Mouse (Mus musculus) ES-E14 (cell line): ENCODE data around the gene Btrc. TPM values are rescaled to one million over a fixed set of nuclear protein-coding genes. Genes with fewer than 3 reads are reported as not detected.
"Not testable (repeated sequence)": the region's sequence is repeated elsewhere in the genome, so short reads cannot be mapped to it uniquely, and the experiment has no call there.

Experiments
- DNase-seq: peaks from one replicate; pipeline ENCODE4 v3.0.0-alpha.2; 2013; ENCODE audit warnings: low read depth, low spot score
- H3K27ac ChIP-seq: 2 replicates; pipeline ENCODE4 v1.5.1; 2012; ENCODE audit warnings: low read depth, mild to moderate bottlenecking, low read length, moderate library complexity, mixed read lengths; ENCODE audit not compliant: poor library complexity, insufficient read depth, severe bottlenecking
- H3K36me3 ChIP-seq: 2 replicates; pipeline ENCODE4 v1.6.1; 2012; ENCODE audit warnings: mild to moderate bottlenecking, low read length, moderate library complexity, mixed read lengths; ENCODE audit not compliant: control insufficient read depth, poor library complexity, insufficient read depth, severe bottlenecking
- H3K4me1 ChIP-seq, 2 experiments: fragments of 150-350 bp in 1 of 2; sonication (generic) in 1 of 2; 2 replicates each; pipeline ENCODE4 v1.6.1; 2012; ENCODE audit warnings: low read length in 2 of 2, mild to moderate bottlenecking in 1 of 2, mixed read lengths in 1 of 2; ENCODE audit not compliant: control insufficient read depth in 2 of 2, insufficient read depth in 2 of 2, poor library complexity in 1 of 2
- H3K4me3 ChIP-seq, 2 experiments: fragments of 150-350 bp in 1 of 2; sonication (generic) in 1 of 2; 2 replicates each; pipeline ENCODE4 v1.5.1; 2012; ENCODE audit warnings: low read length in 2 of 2, low read depth in 1 of 2, mild to moderate bottlenecking in 1 of 2, mixed read lengths in 1 of 2; ENCODE audit not compliant: insufficient read depth in 1 of 2, poor library complexity in 1 of 2, severe bottlenecking in 1 of 2
- H3K9ac ChIP-seq: 2 replicates; pipeline ENCODE4 v1.6.1; 2012; ENCODE audit warnings: low read depth, mild to moderate bottlenecking, low read length, mixed read lengths; ENCODE audit not compliant: poor library complexity, insufficient read depth, severe bottlenecking
- H3K9me3 ChIP-seq: fragments of 150-350 bp; sonication (generic); 2 replicates; pipeline ENCODE4 v1.6.1; 2012; ENCODE audit warnings: low read depth, mild to moderate bottlenecking, low read length; ENCODE audit not compliant: control insufficient read depth, insufficient read depth
- CHD2 ChIP-seq: IDR thresholded peaks from 2 replicates; pipeline ENCODE4 v1.6.1; 2014; ENCODE audit warnings: mild to moderate bottlenecking, low read depth, low read length, inconsistent platforms
- HCFC1 ChIP-seq: IDR thresholded peaks from 2 replicates; pipeline ENCODE4 v1.6.1; 2012; ENCODE audit warnings: low read length, inconsistent platforms, borderline replicate concordance; ENCODE audit not compliant: insufficient read depth
- MAFK ChIP-seq: IDR thresholded peaks from 2 replicates; pipeline ENCODE4 v1.6.1; 2014; ENCODE audit warnings: mild to moderate bottlenecking, low read depth, low read length, inconsistent platforms; ENCODE audit not compliant: insufficient read depth
- ZC3H11A ChIP-seq: IDR thresholded peaks from 2 replicates; pipeline ENCODE4 v1.6.1; 2012; ENCODE audit warnings: low read depth, mild to moderate bottlenecking, inconsistent platforms, low read length, borderline replicate concordance
- ZNF384 ChIP-seq: IDR thresholded peaks from 2 replicates; pipeline ENCODE4 v1.6.1; 2012; ENCODE audit warnings: low read depth, low read length, inconsistent platforms
- in situ Hi-C, 2 experiments: fragments of 600-800 bp; cut with MboI; formaldehyde crosslinking; loops; one replicate each; pipeline ENCODE4 v1.15.1; 2025; ENCODE audit warnings: low sequenced_read_pairs in 2 of 2, inconsistent platforms in 1 of 2; ENCODE audit not compliant: unreplicated experiment in 2 of 2
- total RNA-seq: library from RNA; depleted of rRNA; stranded (reverse); fragments of 300-350 nt; gene quantifications from 2 replicates; pipeline ENCODE4 v1.2.3, GENCODE M21; 2012

Btrc gene
- total RNA-seq, 1 experiment, result 17.4 TPM

GRCm38 (mm10) chr19:45432351-45432750 is 68.8 kb downstream of the Btrc start:
- no peak for DNase-seq

GRCm38 (mm10) chr19:45436019-45436418 is 72.5 kb downstream of the Btrc start:
- not testable (repeated sequence) for H3K4me3 ChIP-seq, H3K27ac ChIP-seq, H3K36me3 ChIP-seq, H3K4me1 ChIP-seq, H3K9me3 ChIP-seq, H3K9ac ChIP-seq
- in situ Hi-C loops, result loop anchor here in 1 of 2 experiments (10.0 kb wide), 1 partner anchor 221 kb away; no protein-coding TSS in a partner anchor
- DNase-seq, result peak; percentile 63

More at GRCm38 (mm10) chr19:45432351-45432750, 68.8 kb downstream of the Btrc start:
- H3K36me3 ChIP-seq, result 0 out of 2 replicates have a peak, but pooled peaks cover 1% of the 10 kb centered on the region
- H3K9ac ChIP-seq, result no peak overlapping the region
- TF ChIP-seq CHD2, result no peak
- no peak for TF ChIP-seq ZC3H11A
- TF ChIP-seq HCFC1, result no peak
- TF ChIP-seq ZNF384, result no peak
- TF ChIP-seq MAFK, result no peak
- H3K27ac ChIP-seq, result no peak overlapping the region
- no peak overlapping the region for H3K4me3 ChIP-seq
- in situ Hi-C loops, result loop anchor here in 1 of 2 experiments (10.0 kb wide), 1 partner anchor 218 kb away; no protein-coding TSS in a partner anchor
- H3K4me1 ChIP-seq, result no peaks in the 10 kb centered on the region
- H3K9me3 ChIP-seq, result no peaks in the 10 kb centered on the region

DNA sequence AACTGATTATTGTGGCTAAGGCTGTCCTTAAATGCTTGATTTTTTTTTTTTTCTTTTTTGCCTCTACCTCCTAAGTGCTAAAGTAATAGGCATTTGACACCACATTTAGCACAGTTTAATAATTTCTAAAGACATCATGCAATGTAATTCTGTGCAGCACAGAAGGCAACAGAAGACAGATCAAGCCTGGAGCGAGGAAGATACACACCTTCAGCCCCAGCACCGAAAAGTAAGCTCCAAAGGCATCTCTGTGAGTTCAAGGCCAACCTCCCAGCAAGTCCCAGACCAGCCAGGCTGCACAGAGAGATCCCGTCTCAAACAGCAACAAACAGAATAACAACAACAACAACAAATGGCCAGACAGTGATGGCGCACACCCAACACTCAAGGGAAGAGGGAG is 73.6 kb downstream of the Btrc start:
- no peak for TF ChIP-seq ZNF384
- TF ChIP-seq ZC3H11A, result no peak
- no peak for TF ChIP-seq CHD2
- no peak for TF ChIP-seq HCFC1
- no peak for TF ChIP-seq MAFK
- H3K4me3 ChIP-seq, result no peak overlapping the region

GRCm38 (mm10) chr19:45438191-45438590 is 74.7 kb downstream of the Btrc start:
- TF ChIP-seq ZNF384 (no peak), ZC3H11A (no peak), HCFC1 (no peak), MAFK (no peak), CHD2 (no peak)
- Histone ChIP-seq H3K4me3 (no peak overlapping the region), H3K4me1 (no peaks in the 10 kb centered on the region), H3K36me3 (0 out of 2 replicates have a peak, but pooled peaks cover 2% of the 10 kb centered on the region), H3K9ac (no peak overlapping the region), H3K27ac (no peak overlapping the region), H3K9me3 (no peaks in the 10 kb centered on the region)
- in situ Hi-C loops, result loop anchor here in 1 of 2 experiments (10.0 kb wide), 1 partner anchor 223 kb away; no protein-coding TSS in a partner anchor
- DNase-seq, result no peak

More for the DNA sequence above, 73.6 kb downstream of the Btrc start:
- no peak overlapping the region for H3K9ac ChIP-seq
- H3K4me1 ChIP-seq, result no peaks in the 10 kb centered on the region
- no peak for DNase-seq
- no peaks in the 10 kb centered on the region for H3K9me3 ChIP-seq
- H3K27ac ChIP-seq, result no peak overlapping the region
- H3K36me3 ChIP-seq, result 0 out of 2 replicates have a peak, but pooled peaks cover 2% of the 10 kb centered on the region
- in situ Hi-C loops, result loop anchor here in 1 of 2 experiments (10.0 kb wide), 1 partner anchor 222 kb away; no protein-coding TSS in a partner anchor
